Comparison of ENCODE assay signal across 9 mouse cellular contexts in the genomic region with DNA sequence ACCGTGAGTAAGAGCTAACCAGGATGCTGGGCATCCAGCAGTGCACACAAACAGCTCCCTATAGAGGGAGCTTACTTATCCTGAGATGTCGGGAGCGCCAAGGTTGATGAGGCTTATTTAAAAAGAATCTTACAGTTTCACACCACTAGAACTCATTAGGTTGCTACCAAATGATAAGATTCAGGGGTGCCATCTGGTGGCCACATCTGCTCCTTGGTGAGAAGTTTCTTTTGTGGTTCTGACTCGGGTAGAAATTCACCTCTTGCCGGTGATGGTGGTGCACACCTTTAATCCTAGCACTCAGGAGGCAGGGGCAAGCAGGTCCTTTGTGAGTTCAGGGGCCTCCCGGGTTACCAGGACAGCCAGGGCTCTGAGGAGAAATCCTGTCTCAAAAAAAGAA. TPM values are rescaled to one million over a fixed set of nuclear protein-coding genes. Genes with fewer than 3 reads are reported as not detected.
DNase-seq lines count a peak whose midpoint lies in the region; ATAC-seq and TF ChIP-seq lines count a peak whose summit lies in the region.
"Had no signal": no experiment of that assay in that cellular context is flagged by ENCODE, and none has a peak within 500 bp of the region (broad histone marks: within the 10 kb centered on the region; RNA-seq: fewer than 3 reads in every experiment).

No protein-coding gene starts in this region.

- H3K4me3 ChIP-seq in ES-E14 (ENCODE audit: insufficient read depth in 1 of 2, low read depth in 1 of 2, low read length in 2 of 2, poor library complexity in 1 of 2, severe bottlenecking in 1 of 2): peak overlapping the region in 1 of 2 experiments; percentile 90; a peak in 1 of 4 replicates
- peak overlapping the region; percentile 12 to 65; a peak in 3 of 4 replicates for H3K4me3 ChIP-seq in heart, embryonic 14.5 days (ENCODE audit: control insufficient read depth in 1 of 2, insufficient read depth in 1 of 2, low read depth in 1 of 2, low read length in 2 of 2)
- H3K4me3 ChIP-seq in lung, adult 2 months (replicated peaks; ENCODE audit: extremely low read depth, low read depth, low read length): no peak overlapping the region
- H3K4me3 ChIP-seq: hindbrain, embryonic 15.5 days had no signal

- peak overlapping the region; percentile 92 for H3K4me2 ChIP-seq in heart, embryonic 14.5 days (ENCODE audit: low read length)
- H3K4me2 ChIP-seq: hindbrain, embryonic 15.5 days had no signal

- H3K27me3 ChIP-seq in heart, embryonic 14.5 days (ENCODE audit: control insufficient read depth, insufficient read depth, low read length): no peaks in the 10 kb centered on the region
- H3K27me3 ChIP-seq: hindbrain, embryonic 15.5 days had no signal

- TF ChIP-seq POLR2A in lung, adult 2 months (IDR thresholded peaks at IDR 0.05; ENCODE audit: borderline replicate concordance, extremely low read depth, low read depth, low read length): no peak

- WGBS in heart, embryonic 14.5 days: 25% methylated on average over 6 of the region's 6 CpGs
- 19% methylated on average over 6 of the region's 6 CpGs for WGBS in lung, adult 2 months

- H3K4me1 ChIP-seq in ES-E14 (ENCODE audit: control insufficient read depth in 2 of 2, insufficient read depth in 2 of 2, low read length in 2 of 2, poor library complexity in 1 of 2): peaks cover 3 to 20% of the 10 kb centered on the region in 2 experiments; a peak in 3 of 4 replicates
- H3K4me1 ChIP-seq in heart, embryonic 14.5 days (ENCODE audit: control insufficient read depth in 2 of 2, insufficient read depth in 2 of 2, low read length in 2 of 2): peaks cover 9 to 31% of the 10 kb centered on the region in 2 experiments
- peaks cover 9% of the 10 kb centered on the region for H3K4me1 ChIP-seq in lung, adult 2 months (ENCODE audit: control insufficient read depth, insufficient read depth, low read length)

- ATAC-seq in common myeloid progenitor, adult 5-6 weeks (replicated peaks; ENCODE audit: low read depth, poor library complexity, severe bottlenecking): peak; percentile 20
- no peak for ATAC-seq in heart, embryonic 14.5 days (ENCODE audit: insufficient number of reproducible peaks, insufficient read depth, low FRiP score, low read depth)
- no peak for ATAC-seq in inflammation-experienced regulatory T-cells, adult 6 months

- H3K9me3 ChIP-seq in ES-E14 (ENCODE audit: control insufficient read depth, insufficient read depth, low read depth, low read length): no peaks in the 10 kb centered on the region
- H3K9me3 ChIP-seq in heart, embryonic 14.5 days (ENCODE audit: control insufficient read depth, low read length): no peaks in the 10 kb centered on the region
- H3K9me3 ChIP-seq: hindbrain, embryonic 15.5 days had no signal

- peak overlapping the region; percentile 50; the same call in 1 of the 2 replicates for H3K9ac ChIP-seq in ES-E14 (ENCODE audit: insufficient read depth, low read depth, low read length, poor library complexity, severe bottlenecking)
- H3K9ac ChIP-seq in heart, embryonic 14.5 days (ENCODE audit: low read length): peak overlapping the region; percentile 76
- H3K9ac ChIP-seq: hindbrain, embryonic 15.5 days had no signal

- DNase-seq in B cell, adult 2 months: peak; percentile 73 to 78
- no peak for DNase-seq in ES-E14 (ENCODE audit: low read depth, low spot score)
- peak; percentile 79 for DNase-seq in layer of hippocampus, adult 11-12 months (ENCODE audit: low spot score)
- DNase-seq in lung, adult 2 months: peak; percentile 62
- DNase-seq in right cerebral cortex, postnatal 10 days (ENCODE audit: low spot score in 2 of 2): peak; percentile 76 to 83

- peaks cover 49% of the 10 kb centered on the region for H3K36me3 ChIP-seq in ES-E14 (ENCODE audit: control insufficient read depth, insufficient read depth, low read length, poor library complexity, severe bottlenecking)
- H3K36me3 ChIP-seq in heart, embryonic 14.5 days (ENCODE audit: control insufficient read depth, insufficient read depth, low read length): peaks cover 46% of the 10 kb centered on the region
- H3K36me3 ChIP-seq: hindbrain, embryonic 15.5 days had no signal

- in situ Hi-C loops in ES-E14 (cut with MboI; ENCODE audit: low sequenced_read_pairs in 2 of 2, unreplicated experiment in 2 of 2): loop anchor here in 1 of 2 experiments (10.0 kb wide), 1 partner anchor 95 kb away; no protein-coding TSS in a partner anchor

- peak; percentile 40 for TF ChIP-seq CTCF in lung, adult 2 months (IDR thresholded peaks at IDR 0.05; ENCODE audit: insufficient read depth, low read length)

- no peak overlapping the region for H3K27ac ChIP-seq in ES-E14 (ENCODE audit: insufficient read depth, low read depth, low read length, poor library complexity, severe bottlenecking)
- no peak overlapping the region for H3K27ac ChIP-seq in heart, embryonic 14.5 days (replicated peaks in 1 of 2; ENCODE audit: control insufficient read depth in 1 of 2, insufficient read depth in 1 of 2, low read depth in 2 of 2, low read length in 2 of 2)
- H3K27ac ChIP-seq: hindbrain, embryonic 15.5 days had no signal

TF ChIP-seq in ES-E14, 5 proteins besides CTCF, POLR2A, EP300 and RAD21:
- TF ChIP-seq HCFC1 (IDR thresholded peaks at IDR 0.05; ENCODE audit: borderline replicate concordance, insufficient read depth, low read length) (no peak), ZC3H11A (IDR thresholded peaks at IDR 0.05; ENCODE audit: borderline replicate concordance, low read depth, low read length) (no peak), MAFK (IDR thresholded peaks at IDR 0.05; ENCODE audit: insufficient read depth, low read depth, low read length) (no peak), CHD2 (IDR thresholded peaks at IDR 0.05; ENCODE audit: low read depth, low read length) (no peak), ZNF384 (IDR thresholded peaks at IDR 0.05; ENCODE audit: low read depth, low read length) (no peak)
TF ChIP-seq in ES-E14: peak in this region for 0.

RNA-seq across cellular contexts. Expression of a gene that starts 2.1 kb away (rescaled TPM):
- 32.7 and 51.3 TPM in 2 replicates for total RNA-seq in ES-E14 (2012; rRNA removed)
- total RNA-seq in common myeloid progenitor, adult 5-6 weeks (2017): 41.1 and 47.2 TPM in 2 replicates
- 15.6 and 17.5 TPM in 2 replicates for polyA plus RNA-seq in heart, embryonic 14.5 days (2014; fragmentation: Nextera tagmentation; extraction: Ambion mirVana)
- 0.16 and 0.25 TPM in 2 replicates for polyA plus RNA-seq in lung, adult 2 months (2012; rRNA removed)
- polyA plus RNA-seq in inflammation-experienced regulatory T-cells, adult 6 months (2017; shearing (Covaris generic)): 10 to 100 TPM in 1 of 3 experiments, 1 to 10 TPM in 2; 5.1 to 40.6 (median 5.2) TPM

RNA-seq across cellular contexts. Expression of a gene that starts 18.0 kb away (rescaled TPM):
- total RNA-seq in ES-E14 (2012; rRNA removed): 25.8 and 30.1 TPM in 2 replicates
- total RNA-seq in common myeloid progenitor, adult 5-6 weeks (2017): 1.2 and 5.6 TPM in 2 replicates
- polyA plus RNA-seq in heart, embryonic 14.5 days (2014; fragmentation: Nextera tagmentation; extraction: Ambion mirVana): 31.4 and 33.4 TPM in 2 replicates
- polyA plus RNA-seq in lung, adult 2 months (2012; rRNA removed): 59.0 and 62.2 TPM in 2 replicates
- polyA plus RNA-seq in inflammation-experienced regulatory T-cells, adult 6 months (2017; shearing (Covaris generic)): 1 to 10 TPM; 7.4 to 8.1 (median 7.6) TPM

RNA-seq across cellular contexts. Expression of a gene that starts 46.2 kb away (rescaled TPM):
- total RNA-seq in ES-E14 (2012; rRNA removed): 4.7 and 5.8 TPM in 2 replicates
- total RNA-seq in common myeloid progenitor, adult 5-6 weeks (2017): 4.6 and 6.4 TPM in 2 replicates
- polyA plus RNA-seq in heart, embryonic 14.5 days (2014; fragmentation: Nextera tagmentation; extraction: Ambion mirVana): 3.1 and 3.2 TPM in 2 replicates
- 10.1 and 14.0 TPM in 2 replicates for polyA plus RNA-seq in lung, adult 2 months (2012; rRNA removed)
- polyA plus RNA-seq in inflammation-experienced regulatory T-cells, adult 6 months (2017; shearing (Covaris generic)): 10 to 100 TPM; 10.4 to 15.1 (median 14.2) TPM
